Mouse (Mus musculus): ENCODE data around the gene Nup85.
"Not testable (repeated sequence)": the region's sequence is repeated elsewhere in the genome, so short reads cannot be mapped to it uniquely, and the experiment has no call there.

Nup85 gene

DNA sequence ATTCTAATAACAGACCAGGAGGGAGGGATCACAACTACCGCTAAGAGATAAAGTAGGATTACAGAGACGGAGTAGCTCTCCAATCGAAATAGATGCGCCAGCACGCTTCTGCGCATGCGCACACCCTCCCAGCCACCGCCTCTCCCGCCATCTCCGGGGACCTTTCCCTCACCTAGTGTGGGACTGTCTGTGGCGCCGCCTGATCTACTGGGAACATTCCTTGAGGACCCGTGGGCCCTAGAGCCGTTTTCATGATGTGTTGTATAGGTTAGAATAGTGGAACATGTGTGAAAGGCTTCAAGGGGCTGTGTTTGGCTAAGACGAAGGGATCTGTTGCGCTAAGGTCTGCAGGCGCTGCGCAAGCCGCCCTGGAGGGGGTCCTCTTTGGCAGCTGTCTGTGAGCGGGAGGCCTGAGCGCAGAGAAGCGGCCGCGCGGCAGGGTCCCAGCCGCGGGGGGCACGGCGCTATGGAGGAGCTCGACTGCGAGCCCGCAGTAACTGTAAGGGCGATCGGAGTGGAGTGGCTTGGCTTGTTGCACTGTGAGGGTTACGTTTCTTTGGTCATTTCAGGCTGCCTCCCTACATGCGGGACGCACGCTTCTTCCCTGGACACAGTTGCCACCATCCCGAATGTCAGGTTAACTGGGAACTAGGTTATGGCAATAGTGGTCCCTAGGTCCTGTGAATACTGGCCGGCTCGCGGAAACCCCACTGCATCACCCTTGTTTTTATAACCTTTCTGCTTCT lies at the start of gene Nup85:
Gene Nup85, plus strand, starts transcription at position 371 of the 746 bp plus-strand sequence.
- DNase-seq, result peak; percentile 95

DNA sequence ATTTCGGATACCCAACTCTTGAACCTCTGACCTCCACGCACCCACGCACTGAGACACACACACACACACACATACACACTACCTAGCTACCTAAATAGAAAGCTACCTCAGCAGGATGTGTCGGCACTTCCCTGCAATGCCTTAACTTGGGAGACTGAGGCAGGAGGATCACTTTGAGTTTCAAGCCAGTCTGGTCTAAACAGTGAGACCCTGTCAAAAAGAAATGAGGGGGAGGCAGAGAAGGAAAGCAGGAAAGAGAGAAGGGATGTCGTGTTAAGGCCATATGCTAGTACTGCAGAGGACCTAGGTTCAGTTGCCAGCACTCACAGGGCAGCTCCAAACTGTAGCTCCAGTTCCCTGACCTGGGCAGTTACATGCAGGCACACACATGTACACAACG lies 49.2 kb upstream of the Nup85 start:
- no peak for DNase-seq

DNA sequence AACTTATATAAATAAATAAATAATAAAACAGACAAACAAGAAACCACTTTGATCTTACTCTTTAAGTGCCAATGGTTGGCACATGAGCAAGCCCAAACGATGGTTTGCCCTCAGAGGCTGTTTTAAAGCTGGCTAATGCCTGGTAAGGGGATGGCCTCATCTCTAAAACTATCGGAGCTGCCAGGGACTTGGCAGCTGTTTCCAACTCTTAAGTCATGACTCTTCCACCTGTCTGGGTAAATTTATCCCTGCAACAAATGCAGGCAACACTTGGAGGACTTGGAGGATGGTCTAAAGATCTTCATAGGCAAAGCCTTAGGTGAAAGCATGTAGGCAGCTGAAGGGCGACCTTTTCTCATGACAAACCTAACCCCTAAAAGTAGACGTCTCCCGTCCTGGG lies 47.3 kb upstream of the Nup85 start:
- no peak for DNase-seq

DNA sequence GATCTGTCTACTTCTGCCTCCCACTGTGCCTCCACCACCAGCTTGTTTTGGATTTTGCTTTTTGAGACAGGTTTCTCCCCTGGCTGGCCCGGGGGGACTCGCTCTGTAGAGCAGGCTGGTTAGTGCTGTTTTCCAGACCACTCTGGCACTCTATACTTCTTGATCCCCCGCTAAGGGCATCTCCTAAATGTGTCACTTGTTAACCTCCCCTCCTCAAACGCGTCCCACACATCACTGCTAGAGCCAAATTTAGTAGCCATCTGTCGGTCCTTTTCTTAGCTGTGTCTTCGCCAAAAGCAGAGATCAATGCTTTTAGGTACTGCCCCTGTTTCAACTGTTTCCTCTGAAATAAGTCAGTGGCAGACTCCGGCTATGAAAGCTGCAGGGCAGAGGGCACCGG lies 45.5 kb upstream of the Nup85 start:
- DNase-seq, result peak; percentile 48

DNA sequence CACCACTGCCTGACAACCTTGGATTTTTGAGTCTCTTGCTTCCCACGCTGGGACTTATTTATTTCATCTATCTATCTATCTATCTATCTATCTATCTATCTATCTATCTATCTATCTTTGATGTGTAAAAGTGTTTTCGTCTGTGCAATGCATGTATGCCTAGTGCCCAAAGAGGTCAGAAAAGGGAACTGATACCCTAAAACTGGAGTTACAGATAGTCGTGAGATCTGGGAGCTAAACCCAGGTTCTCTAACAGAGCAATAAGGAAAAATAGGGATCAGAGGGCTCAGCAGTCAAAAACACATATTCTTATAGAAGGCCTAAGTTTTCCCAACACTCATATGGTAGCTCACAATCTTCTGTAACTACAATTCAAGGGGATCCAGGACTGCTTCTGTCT lies 44.7 kb upstream of the Nup85 start:
- DNase-seq, result no peak

DNA sequence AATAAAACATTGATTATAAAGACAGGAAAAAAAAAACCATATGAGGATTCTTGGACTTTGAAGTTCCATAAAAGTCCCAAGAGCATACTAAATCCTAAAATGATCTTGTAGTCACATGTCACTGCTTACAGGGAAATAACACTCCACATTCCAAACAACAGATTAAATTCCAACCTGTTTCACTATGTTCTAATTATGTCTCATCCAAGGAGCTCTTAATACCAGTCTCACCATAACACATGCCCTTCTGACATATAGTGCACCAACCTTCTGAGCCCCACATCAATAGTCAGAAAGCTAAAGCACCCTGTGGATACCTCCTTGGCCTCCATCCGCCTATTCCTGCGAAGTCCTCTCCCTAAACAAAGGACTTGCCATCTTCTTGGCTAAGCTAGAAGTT lies 44.0 kb upstream of the Nup85 start:
- no peak for DNase-seq

- no peak for DNase-seq
Measured at GRCm38 (mm10) chr11:115521080-115521479, 43.2 kb upstream of the Nup85 start.

- no peak for DNase-seq
Measured at GRCm38 (mm10) chr11:115522238-115522637, 42.0 kb upstream of the Nup85 start.

- no peak for DNase-seq
Measured at GRCm38 (mm10) chr11:115522703-115523102, 41.5 kb upstream of the Nup85 start.

DNA sequence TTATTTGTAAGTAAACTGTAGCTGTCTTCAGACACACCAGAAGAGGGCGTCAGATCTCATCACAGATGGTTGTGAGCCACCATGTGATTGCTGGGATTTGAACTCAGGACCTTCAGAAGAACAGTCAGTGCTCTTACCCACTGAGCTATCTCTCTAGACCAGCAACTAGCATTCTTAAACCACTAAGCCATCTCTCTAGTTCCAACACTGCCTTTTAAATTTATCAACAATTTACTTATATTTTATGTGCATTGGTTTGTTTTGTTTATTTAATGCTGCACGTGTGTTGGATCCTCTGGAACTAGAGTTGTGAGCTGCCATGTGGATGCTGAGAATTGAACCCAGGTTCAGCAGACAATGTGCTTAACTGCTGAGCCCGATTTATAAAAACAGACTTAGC lies 37.8 kb upstream of the Nup85 start:
- not testable (repeated sequence) for DNase-seq

DNA sequence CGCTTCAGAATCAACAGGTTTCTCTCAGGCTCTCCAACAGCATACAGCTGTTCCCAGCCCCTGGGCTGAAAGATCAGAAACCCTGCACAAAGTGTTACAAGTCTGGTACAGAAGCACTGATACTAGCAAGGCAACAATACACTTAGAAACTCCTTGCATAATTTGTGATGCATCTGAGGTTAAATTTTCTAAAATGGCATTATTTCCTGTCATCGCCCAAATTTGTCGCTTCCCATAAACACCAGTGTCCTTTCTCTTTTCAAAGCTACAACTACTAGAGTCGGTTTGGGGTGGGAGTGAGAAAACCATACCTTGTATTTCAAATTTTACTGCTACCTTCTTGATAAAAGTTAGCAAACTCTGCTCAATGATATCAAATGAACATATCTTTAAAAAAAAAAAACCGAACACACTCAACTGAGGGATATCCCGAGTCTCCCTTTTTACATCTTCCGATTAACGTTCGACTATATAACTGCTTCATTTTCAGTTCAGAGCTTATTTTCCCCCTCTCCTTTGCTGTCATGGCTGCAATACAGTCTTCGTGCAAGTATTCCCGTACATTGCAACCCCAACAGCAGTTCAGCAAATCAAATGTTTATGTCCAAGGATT lies 29.4 kb upstream of the Nup85 start:
- DNase-seq, result no peak

DNA sequence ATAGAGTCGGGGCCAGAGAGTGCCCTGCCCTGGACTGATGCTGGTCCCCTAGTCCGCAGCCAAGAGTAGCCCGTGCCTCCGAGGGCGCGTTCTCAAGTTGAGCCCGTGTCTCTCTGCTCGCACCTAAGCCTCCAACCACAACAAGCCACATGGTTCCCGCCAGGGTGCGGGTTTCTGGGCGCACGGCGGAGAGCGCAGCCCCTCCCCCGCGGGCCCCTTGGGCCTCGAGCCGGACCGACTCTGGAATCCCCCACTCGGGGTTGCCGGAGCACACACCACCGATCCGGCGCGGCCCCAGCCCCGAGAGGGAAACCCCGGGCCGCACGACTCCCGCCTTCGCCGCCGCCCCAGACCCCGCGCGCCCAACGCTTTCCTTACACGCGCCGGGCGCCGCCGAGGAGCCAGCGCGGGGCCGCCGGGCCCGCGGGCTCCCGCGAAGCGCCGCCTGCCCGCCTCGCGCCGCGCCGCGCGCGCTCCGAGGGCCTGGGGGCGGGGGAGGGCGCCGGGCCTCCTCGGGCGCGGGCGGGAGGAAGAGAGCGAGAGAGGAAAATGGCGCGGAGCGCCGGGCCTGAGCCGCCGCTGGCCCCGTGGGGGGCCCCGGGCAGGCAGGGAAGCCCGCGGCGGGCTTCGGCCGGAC lies 28.7 kb upstream of the Nup85 start:
- peak; percentile 63 for DNase-seq

DNA sequence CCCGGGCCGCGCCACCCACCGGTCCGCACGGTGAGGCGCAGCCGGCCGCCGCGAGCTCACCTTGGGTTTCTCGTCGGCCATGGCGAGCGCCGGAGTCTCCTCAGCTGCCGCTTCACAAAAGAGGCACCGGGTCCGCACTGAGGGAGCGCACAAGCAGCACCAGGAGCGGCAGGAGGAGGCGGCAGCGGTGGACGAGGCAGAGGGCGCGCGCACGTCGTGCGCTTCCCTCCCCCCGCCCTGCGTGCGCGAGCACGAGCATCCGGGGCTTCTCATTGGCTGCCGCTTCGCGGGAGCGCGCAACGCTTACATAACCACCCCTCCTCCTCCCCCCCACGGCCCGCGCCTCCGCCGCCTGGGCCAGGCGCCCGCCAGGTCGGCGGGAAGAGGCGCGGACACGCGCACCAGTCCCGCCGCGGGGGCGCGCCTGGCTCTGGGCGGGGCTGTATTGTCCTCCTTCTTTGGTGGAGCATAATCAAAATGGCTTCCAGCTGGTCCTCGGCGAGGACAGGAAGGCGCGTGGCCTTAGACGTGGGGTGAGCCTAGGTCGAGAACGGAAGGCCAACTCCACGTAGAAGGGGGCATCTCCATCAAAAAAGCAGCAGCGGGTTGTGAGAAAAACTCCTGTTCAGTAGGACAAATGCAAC lies 28.1 kb upstream of the Nup85 start, which contains the start of gene Sumo2:
Gene Sumo2, minus strand, starts transcription at position 239 of the 644 bp plus-strand sequence.
- peak; percentile 97 for DNase-seq

DNA sequence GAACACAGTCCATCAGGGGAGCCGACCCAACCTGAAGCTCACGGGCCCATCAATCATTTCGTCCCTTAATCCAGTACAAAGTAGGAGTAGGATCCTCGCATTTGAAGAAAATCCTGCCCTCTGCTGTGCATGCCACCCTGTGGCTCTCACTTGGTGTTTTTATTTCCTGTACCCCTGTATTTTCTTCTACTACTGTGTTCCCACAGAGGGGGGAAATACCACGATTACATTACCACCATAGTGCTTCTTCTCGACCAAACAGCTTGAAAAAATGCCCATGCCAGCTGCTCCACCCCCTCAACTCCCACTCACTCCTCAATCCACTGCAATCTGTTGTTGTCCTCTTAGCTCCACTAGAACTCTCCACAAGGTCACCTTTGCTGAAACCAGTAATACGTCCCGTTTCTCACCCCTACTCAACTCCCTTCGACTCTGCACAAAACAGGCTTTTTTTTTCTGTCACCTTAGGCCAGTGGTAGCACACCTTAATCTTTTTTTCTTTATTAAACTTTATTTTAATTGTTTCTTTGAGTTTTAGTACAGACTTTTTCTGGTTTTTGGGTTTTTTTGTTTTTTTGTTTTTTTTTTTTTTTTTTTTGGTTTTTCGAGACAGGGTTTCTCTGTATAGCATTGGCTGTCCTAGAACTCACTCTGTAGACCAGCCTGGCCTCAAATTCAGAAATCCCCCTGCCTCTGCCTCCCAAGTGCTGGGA lies 27.2 kb upstream of the Nup85 start:
- peak; percentile 48 for DNase-seq

DNA sequence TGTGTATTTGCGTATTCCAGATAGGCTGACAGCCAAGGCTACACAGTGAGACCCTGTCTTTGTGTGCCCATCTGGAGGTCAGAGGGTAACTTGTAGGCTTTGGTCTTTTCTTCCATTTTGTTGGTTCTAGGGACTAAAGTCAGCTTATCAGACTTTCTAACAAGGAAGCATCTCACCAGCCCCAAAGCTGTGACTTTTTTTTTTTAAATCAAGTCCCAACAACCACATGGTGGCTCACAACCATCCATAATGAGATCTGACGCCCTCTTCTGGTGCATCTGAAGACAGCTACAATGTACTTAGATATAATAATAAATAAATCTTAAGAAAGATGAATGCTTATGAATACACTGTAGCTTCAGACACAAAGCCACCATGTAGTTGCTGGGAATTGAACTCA lies 26.2 kb upstream of the Nup85 start:
- no peak for DNase-seq

- no peak for DNase-seq
Measured at GRCm38 (mm10) chr11:115543571-115543970, 20.7 kb upstream of the Nup85 start.

DNA sequence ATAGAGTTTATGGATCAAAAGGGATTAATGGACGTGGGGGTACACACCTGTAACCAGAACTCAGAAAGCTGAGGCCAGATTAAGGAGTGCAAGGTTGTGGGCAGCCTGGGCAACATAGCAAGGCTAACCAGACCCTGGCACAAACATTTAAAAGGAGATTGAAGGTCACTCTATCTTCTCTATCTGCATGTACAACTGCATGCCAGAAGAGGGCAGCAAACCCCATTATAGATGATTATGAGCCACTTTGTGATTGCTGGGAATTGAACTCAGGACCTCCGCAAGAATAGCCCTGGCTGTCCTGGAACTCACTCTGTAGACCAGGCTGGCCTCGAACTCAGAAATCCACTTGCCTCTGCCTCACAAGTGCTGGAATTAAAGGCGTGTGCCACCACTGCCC lies 11.5 kb upstream of the Nup85 start:
- no peak for DNase-seq

DNA sequence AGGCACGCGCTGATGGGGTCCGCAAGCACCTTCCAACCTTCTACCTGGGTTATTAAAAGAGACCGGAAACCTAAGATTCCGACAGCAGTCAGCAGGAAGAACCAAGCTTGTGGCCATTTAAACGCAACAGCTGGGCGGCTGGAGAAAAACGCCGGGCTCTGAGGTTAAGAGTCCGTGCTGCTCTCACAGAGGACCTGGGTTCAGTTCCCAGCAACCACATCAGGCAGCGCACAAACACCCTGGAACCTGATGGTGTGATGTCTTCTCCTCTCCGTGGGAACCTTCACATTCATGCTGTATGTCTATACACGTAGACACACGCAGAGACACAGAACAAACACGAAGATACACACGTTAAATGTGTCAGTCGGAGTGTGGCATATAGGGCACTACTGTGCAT lies 8.5 kb upstream of the Nup85 start:
- DNase-seq, result no peak

DNA sequence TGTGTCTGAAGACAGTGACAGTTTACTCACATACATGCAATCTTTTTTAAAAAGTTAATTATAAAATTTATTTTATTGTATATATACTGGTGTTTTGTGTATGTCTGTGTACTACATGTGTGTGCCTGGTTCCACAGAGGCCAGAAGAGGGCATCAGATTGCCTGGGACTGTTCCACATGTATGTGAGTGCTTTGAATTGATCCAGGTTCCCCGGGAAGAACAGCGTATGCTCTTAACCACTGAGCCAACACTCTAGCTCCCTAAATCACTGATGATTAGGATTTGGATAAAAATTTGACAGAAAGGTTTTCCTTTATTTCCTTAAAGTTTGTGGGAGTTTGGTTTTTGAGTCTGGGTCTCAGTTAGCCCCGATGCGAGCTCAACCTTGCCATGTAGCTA lies 828 bp upstream of the Nup85 start:
- no peak for DNase-seq

DNA sequence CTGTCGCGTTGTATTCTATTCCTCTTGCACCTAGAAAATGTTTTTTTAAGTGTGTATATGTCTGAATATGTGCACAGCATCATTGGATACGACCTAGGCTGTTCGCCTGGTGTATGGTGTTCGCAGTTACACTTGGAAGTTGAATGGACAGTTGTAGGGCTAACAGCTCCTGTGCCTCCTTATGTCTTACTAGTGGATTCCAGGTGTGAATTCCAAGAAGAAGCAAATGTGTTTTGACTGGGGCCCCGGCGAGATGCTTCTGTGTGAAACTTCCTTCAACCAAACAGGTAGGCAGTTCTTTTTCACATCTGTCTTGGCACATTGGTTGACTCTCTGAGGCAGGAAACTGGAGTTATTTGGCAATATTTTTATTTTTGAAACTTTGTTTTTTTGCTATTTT lies 727 bp downstream of the Nup85 start:
- DNase-seq, result no peak

- DNase-seq, result no peak
Measured at GRCm38 (mm10) chr11:115579080-115579479, 14.8 kb downstream of the Nup85 start.

DNA sequence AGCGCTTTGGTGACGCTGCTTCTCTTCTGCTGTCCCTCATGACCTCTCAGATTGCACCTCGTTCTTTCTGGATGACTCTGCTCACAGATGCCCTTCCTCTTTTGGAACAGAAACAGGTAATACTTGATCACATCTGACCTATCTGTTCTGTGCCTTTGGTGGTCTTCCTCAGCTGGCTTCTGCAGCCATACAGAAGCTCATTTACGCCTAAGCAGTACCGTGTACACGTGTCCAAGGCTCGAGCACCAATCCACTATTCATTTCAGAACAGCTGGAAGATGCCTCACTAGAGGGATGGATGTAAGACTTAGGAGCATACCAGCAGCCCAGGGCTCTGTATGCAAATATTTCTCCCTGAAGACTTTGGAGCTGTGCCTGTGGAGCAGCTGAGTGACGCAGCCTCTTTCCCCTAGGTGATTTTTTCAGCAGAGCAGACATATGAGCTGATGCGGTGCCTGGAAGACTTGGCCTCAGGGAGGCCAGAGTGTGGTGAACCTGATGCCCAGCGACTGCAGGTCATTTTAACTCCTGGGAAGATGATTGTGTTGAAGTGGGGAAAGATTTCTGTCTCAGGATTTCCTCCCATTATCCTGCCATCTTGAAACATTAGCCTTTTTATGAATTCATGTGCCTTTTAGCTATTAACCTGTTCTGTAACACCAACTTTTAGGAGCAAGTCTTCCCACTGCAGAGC lies 18.8 kb downstream of the Nup85 start:
- no peak for DNase-seq
